Mouse (Mus musculus) stomach, postnatal 0 days (tissue): ENCODE data around the gene Defb26.

Experiments
- CTCF ChIP-seq: IDR thresholded peaks from 2 replicates; pipeline ENCODE4 v1.5.1; 2016; ENCODE audit warnings: antibody characterized with exemption, low read depth, mild to moderate bottlenecking, moderate library complexity
- EP300 ChIP-seq: optimal IDR thresholded peaks from 2 replicates; pipeline ENCODE3; 2016; ENCODE audit warnings: antibody characterized with exemption

DNA sequence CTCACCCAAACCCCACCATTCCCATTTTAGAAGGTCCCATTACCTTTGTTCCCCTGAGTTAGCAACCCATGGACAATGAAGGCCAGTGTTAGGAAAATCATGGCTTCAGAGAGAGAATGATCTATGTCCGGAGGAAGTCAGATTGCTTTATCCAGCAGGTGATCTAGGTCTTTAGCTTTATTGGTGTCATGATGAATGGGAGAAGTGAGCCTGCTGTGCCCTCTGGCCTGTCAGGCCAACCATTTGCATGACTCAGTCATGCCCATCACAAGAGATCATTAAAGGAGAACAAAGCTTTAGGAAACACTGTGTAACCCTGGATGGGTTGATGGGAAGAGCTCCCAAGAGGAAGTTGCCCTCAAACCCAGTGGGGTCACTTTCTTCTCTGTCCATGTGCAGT is at the start of gene Defb26:
- TF ChIP-seq CTCF (no peak), EP300 (no peak)
